Mouse (Mus musculus): ENCODE results near the gene Thap12. TPM values are rescaled to one million over a fixed set of nuclear protein-coding genes. Genes with fewer than 3 reads are reported as not detected.
A peak's percentile ranks its signal among the peaks of the same experiment; 100 is the strongest.

The Thap12 gene
- total RNA-seq, 2 experiments from 2014 or later: 82.1 to 85.1 TPM

GRCm38 (mm10) chr7:98694046-98694445 lies 8.9 kb upstream of the Thap12 start:
- peak in 1 of 2 experiments; percentile 72 for DNase-seq (ENCODE audit: low spot score in 2 of 2)

GRCm38 (mm10) chr7:98697496-98697895 lies 5.4 kb upstream of the Thap12 start:
- no peak for DNase-seq (ENCODE audit: low spot score in 2 of 2)

DNA sequence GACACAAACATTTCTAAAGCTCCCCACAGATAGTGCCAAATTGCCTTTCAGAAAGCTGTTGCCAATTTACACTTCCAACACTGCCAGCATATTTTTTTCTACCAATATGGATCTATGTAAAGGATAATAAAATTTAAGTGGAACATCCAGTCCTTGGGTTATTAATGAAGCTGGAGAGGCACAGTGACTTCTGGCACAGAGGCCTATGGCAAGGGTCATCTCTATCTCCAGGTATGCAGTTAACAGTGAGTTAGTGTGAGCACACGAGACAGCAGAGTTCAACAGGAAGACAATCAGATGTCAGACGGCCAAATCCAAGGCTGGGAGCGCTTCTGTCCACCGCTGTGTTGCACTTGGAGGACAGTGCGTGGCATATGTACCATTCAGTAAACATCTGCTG lies 4.9 kb upstream of the Thap12 start:
- no peak for DNase-seq (ENCODE audit: low spot score in 2 of 2)

DNA sequence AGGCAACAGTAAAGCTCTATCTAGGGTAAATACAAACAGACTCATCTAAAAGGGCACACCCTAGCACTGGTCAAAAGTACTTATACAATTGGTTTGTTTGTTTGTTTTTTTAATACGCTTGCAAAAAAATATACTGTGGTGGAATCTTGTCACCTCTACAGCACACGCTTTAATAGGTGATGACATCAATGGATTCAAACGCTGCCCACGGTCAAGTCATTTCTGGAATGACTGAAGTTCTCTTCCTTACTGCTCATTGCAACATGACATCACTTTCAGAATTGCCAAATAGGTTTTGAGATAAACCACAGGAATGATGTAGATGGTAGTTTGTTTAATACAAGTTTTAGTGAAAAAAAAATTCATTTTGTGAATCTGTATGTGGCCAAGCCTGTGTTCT lies 4.3 kb upstream of the Thap12 start:
- DNase-seq (ENCODE audit: low spot score in 2 of 2): no peak

- DNase-seq (ENCODE audit: low spot score in 2 of 2): no peak
Measured at GRCm38 (mm10) chr7:98701771-98702170, 1.1 kb upstream of the Thap12 start.

GRCm38 (mm10) chr7:98703365-98703881 lies 520 bp downstream of the Thap12 start:
- no peak for DNase-seq (ENCODE audit: low spot score in 2 of 2)

GRCm38 (mm10) chr7:98704276-98704675 lies 1.4 kb downstream of the Thap12 start:
- no peak for DNase-seq (ENCODE audit: low spot score in 2 of 2)

DNA sequence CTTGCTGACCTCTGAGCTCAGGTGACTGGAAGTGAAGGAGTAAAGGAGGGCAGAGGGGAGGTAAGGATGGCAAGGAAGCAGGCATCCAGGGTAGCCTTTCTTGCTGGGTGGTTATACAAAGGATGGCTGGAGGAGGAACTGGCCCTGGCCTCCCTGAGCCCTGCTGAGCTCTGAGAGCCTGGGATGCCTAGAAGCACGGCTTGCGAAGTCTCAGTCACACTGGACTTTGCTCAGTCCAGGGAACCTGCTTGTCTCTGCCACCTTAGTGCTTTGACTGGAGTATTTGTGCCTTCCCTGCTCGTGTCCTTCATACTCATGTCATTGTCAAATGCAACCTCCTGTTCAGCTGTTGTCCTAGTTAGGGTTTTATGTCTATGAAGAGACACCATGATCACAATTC lies 10.8 kb downstream of the Thap12 start:
- DNase-seq (ENCODE audit: low spot score in 2 of 2): no peak

DNA sequence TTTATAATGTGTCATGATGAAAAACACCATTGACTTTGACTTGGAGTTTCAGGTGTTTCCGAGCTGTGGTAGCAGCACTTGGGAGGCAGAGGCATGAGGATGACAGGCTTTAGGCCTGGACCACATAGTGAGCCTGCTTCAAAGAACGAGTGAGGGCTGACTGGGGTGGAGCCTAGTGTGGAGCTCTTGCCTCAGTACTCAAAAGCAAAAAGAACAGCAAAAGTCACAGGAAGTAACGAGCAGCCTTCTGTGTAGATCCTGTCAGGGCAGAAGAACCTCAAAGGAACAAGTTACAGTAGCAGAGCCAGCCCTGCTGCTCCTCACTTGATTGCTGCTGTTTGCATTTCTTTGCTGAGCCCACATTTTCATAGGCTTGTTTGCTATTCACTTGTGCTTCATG lies 14.5 kb downstream of the Thap12 start:
- DNase-seq (ENCODE audit: low spot score in 2 of 2): no peak

DNA sequence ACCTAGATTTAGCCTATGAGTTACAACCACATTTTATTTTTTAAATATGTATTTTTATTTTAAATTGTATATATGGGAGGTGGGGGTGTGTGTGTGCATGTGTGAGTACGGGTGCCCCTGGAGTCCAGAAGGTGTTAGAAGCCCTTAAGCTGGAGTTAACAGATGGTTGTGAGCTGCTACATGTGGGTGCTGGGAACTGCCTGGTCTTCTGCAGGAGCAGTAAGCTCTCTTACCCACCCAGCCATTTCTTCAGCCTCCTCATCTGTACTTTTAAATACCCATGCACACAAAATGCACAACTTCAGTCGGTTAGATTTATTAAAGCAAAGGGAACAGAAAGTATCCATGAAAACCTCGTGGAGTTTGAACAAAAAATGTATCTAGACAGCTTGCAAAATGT lies 16.9 kb downstream of the Thap12 start:
- DNase-seq (ENCODE audit: low spot score in 2 of 2): peak; percentile 13 to 71

GRCm38 (mm10) chr7:98720731-98721130 lies 17.8 kb downstream of the Thap12 start:
- no peak for DNase-seq (ENCODE audit: low spot score in 2 of 2)

- no peak for DNase-seq (ENCODE audit: low spot score in 2 of 2)
Measured at GRCm38 (mm10) chr7:98721172-98721571, 18.3 kb downstream of the Thap12 start.

GRCm38 (mm10) chr7:98721623-98722022 lies 18.7 kb downstream of the Thap12 start:
- no peak for DNase-seq (ENCODE audit: low spot score in 2 of 2)

GRCm38 (mm10) chr7:98725686-98726195 lies 22.8 kb downstream of the Thap12 start:
- DNase-seq (ENCODE audit: low spot score in 2 of 2): no peak

- no peak for DNase-seq (ENCODE audit: low spot score in 2 of 2)
Measured at GRCm38 (mm10) chr7:98727986-98728385, 25.1 kb downstream of the Thap12 start.

- DNase-seq (ENCODE audit: low spot score in 2 of 2): no peak
Measured at GRCm38 (mm10) chr7:98728499-98728898, 25.6 kb downstream of the Thap12 start.

DNA sequence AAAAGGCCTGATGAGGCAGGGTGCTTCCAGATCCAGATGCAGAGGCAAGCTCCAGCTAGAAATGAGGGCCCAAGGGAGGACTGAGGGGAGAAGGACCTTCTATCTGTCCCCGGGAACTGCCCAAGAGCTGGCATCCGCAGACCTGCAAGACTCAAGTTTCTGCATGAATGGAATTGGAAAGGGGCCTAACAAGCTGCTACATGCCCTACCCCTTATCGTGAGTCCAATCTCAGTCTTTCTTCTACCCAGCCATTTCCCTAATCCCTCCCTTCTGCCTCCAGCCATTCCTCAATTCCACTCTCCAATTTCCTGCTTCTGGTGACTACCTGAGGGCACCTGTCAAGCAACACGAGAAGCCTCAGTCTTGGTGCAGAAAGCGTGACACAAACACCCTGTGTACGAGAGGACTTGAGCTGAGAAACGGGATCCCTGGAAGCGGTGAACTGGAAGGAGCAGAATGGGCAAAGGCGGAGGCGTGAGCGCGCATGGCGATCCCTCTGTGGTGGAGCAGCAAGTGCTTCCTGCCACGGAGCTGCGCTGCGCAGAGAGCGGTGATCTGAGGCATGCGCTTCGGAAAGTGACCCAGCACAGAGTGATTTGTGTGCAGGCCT lies 26.9 kb downstream of the Thap12 start:
- peak in 1 of 2 experiments; percentile 37 for DNase-seq (ENCODE audit: low spot score in 2 of 2)

GRCm38 (mm10) chr7:98733958-98734357 lies 31.1 kb downstream of the Thap12 start:
- no peak for DNase-seq (ENCODE audit: low spot score in 2 of 2)

GRCm38 (mm10) chr7:98734876-98735275 lies 32.0 kb downstream of the Thap12 start:
- peak in 1 of 2 experiments; percentile 35 for DNase-seq (ENCODE audit: low spot score in 2 of 2)

DNA sequence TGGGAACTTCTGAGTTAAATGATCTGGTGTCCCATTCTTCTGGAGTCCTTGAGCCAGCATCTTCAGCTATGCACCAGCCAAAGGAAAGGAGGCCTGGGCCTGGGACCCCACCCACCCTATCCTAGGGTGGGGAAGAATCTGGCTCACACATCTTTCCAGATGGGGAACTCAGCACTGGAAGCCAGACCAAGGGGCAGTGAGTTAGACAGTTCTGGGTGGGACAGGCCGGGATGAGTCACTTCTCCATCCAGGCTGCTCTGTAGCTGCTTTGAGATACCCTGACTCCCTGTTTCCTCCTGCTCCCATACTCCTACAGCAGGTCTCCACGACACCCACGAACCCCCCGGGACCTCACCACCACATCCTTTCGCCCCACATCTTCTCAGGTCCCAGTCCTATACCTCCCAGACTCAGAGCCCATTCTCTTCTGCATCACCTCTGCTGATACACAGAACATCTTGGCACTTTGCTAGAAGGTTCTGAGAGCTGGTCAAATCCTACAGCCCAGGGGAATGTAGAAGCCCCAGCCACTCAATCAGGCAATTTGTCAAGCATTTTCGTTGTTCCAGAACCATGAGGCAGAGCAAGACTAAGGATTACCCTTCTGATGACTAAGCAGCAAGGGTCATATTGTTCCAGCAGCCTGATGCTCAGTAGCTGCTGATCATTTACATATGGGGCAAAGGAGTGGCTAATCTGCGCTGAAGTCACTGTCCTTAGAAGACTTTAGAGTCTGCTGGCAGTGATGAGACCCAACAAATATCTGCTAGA lies 34.1 kb downstream of the Thap12 start:
- DNase-seq (ENCODE audit: low spot score in 2 of 2): no peak

GRCm38 (mm10) chr7:98740363-98740762 lies 37.5 kb downstream of the Thap12 start:
- no peak for DNase-seq (ENCODE audit: low spot score in 2 of 2)

DNA sequence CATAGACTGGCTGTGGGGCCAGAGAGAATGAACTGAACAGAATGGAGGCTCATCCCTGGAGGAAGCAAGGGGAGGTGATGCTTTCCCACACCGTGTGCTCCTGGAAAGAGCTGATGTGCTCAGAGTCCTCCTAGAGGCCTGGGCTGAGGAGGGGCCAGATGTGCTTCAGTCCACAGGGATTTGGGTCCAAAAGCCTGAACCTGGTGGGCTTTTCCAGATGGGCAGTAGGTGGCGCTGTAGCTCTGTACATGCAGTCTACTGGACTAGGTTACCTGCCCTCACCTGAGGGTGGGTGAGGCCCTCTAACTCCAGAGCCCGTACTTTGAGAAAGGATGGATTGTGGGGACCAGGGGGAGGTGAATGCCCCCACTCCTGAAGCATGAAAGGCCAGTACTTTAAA lies 40.4 kb downstream of the Thap12 start:
- DNase-seq (ENCODE audit: low spot score in 2 of 2): peak in 1 of 2 experiments; percentile 70

Data from layer of hippocampus, adult 18-20 months (tissue).